Mouse (Mus musculus): ENCODE data around the gene Akirin2.

DNA sequence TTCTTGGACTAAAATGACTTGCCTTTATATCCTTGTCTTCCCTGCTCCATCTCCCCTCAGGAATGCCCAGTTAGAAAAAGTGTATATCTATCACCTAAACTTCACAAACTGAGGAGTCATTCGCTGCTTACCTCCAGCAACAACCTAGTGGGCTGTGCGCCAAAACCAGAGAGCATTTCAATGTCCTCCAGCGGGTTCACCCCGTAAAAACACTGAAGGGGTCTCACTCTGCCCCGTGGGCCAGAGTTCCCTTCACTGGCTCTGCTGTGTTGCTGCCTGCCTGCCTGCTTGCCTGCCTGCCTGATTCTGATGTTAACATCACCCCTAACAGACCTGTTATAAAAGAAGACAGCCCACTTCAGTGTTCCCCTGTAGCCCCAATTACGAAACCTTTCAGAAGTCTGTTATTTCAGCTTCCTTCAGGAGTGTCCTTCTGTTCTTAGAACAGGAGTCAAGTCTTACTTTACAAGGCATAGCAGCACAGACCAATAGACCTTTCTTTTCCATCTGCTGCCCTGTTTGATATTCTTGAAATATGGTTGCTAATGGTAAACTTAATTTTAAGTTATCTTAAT, 62.9 kb downstream of the Akirin2 start:
- TF ChIP-seq POLR2A (IDR thresholded peaks at IDR 0.05; ENCODE audit: control insufficient read depth, low read depth, low read length) (no peak), CTCF (IDR thresholded peaks at IDR 0.05; ENCODE audit: control insufficient read depth, insufficient read depth, insufficient replicate concordance, low read depth, low read length) (no peak)
